Mouse (Mus musculus) urinary bladder, adult 2 months (tissue): ENCODE results near the gene Fam178b. TPM values are rescaled to one million over a fixed set of nuclear protein-coding genes. Genes with fewer than 3 reads are reported as not detected.

Experiments
- DNase-seq: peaks from one replicate; pipeline ENCODE4 v3.0.0; 2022; ENCODE audit warnings: low spot score
- polyA plus RNA-seq: library from polyadenylated mRNA; depleted of rRNA; stranded (reverse); fragments of >200 nt; gene quantifications from 2 replicates; pipeline ENCODE4 v1.2.3, GENCODE M21; 2012; rRNA removed

The Fam178b gene
- polyA plus RNA-seq, 1 experiment, result 4.3 TPM

DNA sequence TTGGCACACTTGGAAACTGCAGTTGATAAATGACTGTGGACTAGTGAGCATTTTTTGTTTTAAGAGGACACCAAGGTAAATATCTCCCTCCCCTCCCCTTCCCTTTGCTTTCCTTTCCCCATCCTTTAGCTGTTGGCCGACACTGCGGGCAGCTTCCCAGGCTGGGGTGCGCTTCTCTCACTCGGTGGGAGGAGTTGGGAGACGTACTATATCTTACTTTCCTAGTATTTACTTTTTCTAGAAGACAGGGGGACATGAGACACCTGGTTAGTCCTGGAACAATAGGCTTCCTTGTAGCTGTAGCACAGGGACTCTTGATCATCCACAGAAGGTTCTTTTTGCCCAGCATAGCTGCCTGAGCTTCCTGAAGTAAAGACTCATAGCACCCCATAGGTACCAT is 158.9 kb downstream of the Fam178b start:
- no peak for DNase-seq

GRCm38 (mm10) chr1:36523332-36524013 is 159.5 kb downstream of the Fam178b start:
- DNase-seq, result no peak

DNA sequence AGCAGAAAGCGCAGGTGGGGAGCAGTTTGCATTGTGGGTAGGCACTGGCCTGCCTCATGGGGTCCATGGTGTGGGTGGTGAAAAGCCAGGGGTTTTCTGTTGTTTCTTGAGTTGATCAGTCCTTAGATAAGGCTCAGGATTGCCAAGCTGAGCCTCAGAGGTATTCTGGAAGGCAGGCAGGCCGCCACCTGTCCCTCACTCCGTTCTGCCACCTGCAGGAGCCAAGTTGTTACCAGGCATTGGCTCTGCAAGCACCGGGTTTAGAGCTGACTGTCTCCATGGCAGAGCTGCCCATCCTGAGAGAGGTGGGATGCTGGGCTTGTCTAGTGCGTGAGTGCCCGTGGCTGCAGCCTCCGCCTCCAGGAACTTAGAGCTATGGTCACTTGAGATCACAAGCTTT is 160.8 kb downstream of the Fam178b start:
- no peak for DNase-seq

DNA sequence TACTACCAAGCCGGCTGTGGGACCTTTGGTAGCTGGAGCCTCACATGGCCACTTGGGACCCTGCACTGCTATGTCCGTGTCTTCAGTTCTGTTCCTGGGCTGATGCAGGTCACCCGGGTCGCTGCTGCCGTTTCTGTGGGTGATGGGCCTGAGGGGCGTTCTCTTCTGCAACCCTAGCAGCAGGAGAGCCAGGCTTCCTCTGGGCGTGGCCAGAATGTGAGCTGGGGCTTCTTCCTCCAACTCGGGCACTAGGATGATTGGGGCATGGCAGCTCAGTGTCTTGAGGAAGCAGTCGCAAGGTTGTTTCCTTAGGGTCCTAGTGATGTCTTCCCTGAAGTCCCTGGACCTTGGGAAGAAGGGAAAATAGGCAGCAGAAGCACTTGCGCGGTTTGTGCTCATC is 163.4 kb downstream of the Fam178b start:
- no peak for DNase-seq

DNA sequence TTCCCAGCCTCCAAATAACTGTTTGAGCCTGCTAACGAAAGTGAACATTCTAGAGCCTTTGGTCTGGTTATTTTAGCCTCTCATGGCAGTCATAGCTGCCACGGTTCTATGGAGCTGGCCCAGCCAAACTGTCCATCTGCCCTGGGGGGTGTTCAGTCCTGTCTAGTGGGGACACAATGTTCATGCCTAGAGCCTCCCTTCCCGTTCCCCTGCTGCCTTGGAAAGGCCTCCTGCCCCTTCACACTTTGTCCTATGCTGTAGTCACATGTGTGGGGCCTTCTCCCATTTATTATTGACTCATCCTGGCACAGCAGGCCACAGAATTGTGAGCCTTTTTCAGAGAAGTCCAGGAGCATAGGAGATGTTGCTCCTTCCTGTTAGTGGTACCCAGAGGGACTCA is 164.7 kb downstream of the Fam178b start:
- no peak for DNase-seq

DNA sequence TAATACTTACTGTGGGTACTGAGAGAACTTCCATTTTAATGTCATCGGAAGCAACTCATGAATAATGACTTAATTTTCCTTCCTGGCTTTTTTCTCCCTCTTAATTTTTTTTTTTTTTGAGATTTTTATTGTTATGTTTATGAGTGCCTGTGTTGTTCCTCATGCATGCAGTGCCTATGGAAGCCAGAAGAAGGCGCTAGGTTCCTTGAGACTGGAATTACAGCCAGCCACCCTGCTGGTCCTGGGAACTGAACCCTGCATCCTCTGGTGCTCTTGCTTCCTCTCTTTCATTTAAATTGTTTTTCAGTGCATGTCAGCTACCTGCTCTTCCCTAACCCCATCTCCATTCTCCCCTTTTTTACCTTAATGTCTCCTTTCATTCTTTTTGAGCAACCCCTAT is 169.3 kb downstream of the Fam178b start:
- DNase-seq, result no peak

DNA sequence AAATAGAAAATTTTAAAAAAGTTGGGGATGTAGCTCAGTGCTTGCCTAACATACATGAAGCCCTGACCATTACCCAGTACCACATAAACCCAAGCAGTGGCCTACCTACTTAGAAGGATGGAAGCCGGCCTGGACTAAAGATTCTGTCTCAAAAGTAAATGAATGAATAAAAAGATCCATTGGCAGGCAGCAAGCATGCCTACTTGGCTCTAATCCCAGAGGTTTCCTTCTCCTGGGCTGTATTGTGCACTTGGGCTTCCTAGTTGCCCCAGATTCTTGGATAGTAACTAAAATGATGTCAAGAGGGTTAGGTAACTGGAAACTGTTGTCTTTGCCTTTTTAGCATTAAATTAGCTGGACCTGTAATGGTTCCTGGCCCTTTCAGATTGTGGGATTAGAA is 169.7 kb downstream of the Fam178b start:
- no peak for DNase-seq

GRCm38 (mm10) chr1:36512966-36513280 is 170.1 kb downstream of the Fam178b start:
- no peak for DNase-seq

Other genes starting within 250 kb of the Fam178b start
- gene Lman2l, start 237.9 kb downstream of the Fam178b start, polyA plus RNA-seq, result 17.6 and 20.3 TPM in 2 replicates
- 8.6 and 9.1 TPM in 2 replicates for gene Cnnm4, start 211.6 kb downstream of the Fam178b start, polyA plus RNA-seq
- gene Cnnm3, start 171.3 kb downstream of the Fam178b start, polyA plus RNA-seq, result 15.2 and 17.6 TPM in 2 replicates
- gene Ankrd23, start 146.3 kb downstream of the Fam178b start, polyA plus RNA-seq, result 21.3 and 26.1 TPM in 2 replicates
- 0.12 and 0.25 TPM in 2 replicates for gene Gm42417, start 143.8 kb downstream of the Fam178b start, polyA plus RNA-seq
- 19.6 and 26.7 TPM in 2 replicates for gene Ankrd39, start 135.7 kb downstream of the Fam178b start, polyA plus RNA-seq
- gene Sema4c, start 124.8 kb downstream of the Fam178b start, polyA plus RNA-seq, result 25.6 and 30.8 TPM in 2 replicates
- gene Cox5b, start 8.3 kb upstream of the Fam178b start, polyA plus RNA-seq, result 400 and 450 TPM in 2 replicates
- gene 4933424G06Rik, start 27.0 kb upstream of the Fam178b start, polyA plus RNA-seq, result 0.10 and 0.14 TPM in 2 replicates
- 116 and 141 TPM in 2 replicates for gene Actr1b, start 31.2 kb upstream of the Fam178b start, polyA plus RNA-seq
- 1.1 and 1.2 TPM in 2 replicates for gene Zap70, start 78.6 kb upstream of the Fam178b start, polyA plus RNA-seq